Mouse (Mus musculus): ENCODE measurements around the gene Ess2.

The Ess2 gene

DNA sequence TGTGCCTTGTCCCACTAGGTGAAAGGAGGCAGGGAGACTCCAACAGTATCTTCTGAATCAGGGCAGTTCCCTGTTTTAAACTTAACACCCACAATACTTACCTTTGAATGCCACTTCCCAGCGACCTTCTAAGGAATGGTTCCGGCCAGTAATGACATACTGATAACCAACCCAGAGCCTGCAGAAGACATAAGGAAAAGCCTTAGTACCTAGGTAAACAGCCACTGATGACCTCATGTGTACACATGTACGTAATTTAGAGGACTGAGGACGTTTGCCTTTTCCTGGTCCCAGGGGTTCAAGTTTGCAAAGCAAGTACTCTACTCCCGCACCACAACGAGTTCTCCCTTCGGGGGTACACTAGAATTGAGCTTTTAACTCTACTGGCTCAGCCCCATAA is 54.0 kb downstream of the Ess2 start:
- no peak for DNase-seq (ENCODE audit: low read depth, low spot score)

DNA sequence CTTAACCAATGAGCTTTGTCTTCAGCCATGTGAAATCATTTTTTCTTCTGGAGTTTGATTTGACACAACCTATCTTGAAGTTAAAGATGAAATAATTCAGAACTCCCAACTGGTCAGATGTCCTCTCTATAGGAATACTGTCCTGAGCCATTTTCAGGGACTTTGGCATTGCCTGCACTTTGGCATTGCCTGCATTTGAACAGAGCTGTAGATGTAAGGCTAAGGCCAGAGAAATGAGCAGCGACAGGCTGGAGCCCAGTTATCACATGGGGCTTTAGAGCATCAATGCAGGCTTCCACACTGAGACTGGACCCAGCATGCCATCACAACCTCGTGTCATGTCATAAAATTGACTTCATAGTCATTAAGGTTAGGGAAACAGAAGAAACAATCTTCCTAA is 57.9 kb downstream of the Ess2 start:
- DNase-seq (ENCODE audit: low read depth, low spot score), result no peak

DNA sequence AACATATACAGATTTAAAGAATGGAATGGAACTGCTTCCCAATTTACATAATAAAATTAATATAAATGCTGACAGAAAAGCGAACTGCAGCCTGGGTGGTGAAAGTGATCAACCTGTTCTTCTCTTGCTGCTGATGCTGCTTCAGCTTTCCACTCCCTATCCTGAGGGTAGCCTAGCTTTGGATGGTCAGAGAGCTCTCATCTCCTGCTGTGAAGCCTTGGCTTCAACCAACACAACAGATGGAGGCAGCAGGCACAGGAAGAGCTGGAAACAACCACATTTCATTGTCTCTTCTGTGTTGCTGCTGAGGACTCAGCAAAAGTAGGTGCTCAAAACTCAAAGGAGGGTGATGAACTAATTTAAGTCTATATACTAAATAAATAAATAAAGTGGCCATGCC is 59.3 kb downstream of the Ess2 start:
- no peak for DNase-seq (ENCODE audit: low read depth, low spot score)

DNA sequence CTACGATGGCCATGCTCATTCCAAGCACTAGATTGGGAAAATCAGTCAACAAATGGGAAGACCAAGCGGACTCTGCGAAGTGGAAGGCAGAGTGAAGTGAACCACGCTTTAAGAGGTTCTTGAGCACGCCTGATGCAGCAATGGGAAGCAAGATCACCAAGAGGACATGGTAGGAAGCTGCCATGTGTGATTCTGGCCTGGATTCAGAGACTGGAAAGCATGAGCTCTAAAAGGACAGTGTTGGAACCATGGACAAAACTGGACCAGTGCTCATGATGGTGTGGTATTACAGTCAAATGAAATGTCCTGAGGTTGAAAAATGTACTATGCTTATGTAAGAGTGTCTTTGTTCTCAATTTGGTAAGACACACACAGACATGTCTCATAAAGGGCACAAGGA is 59.8 kb downstream of the Ess2 start:
- no peak for DNase-seq (ENCODE audit: low read depth, low spot score)

Measured in c-Kit-negative CD71-positive TER-119-positive erythroid progenitor cells, embryonic 14.5 days (primary cell).